Mouse (Mus musculus): ENCODE measurements around the gene Liph. TPM values are rescaled to one million over a fixed set of nuclear protein-coding genes. Genes with fewer than 3 reads are reported as not detected.

Liph gene
- polyA plus RNA-seq, 1 experiment from 2014 or later = 0.53 TPM

GRCm38 (mm10) chr16:21904636-21905035, 90.8 kb downstream of the Liph start:
- no peaks in the 10 kb centered on the region for H3K27me3 ChIP-seq (ENCODE audit: control insufficient read depth, insufficient read depth, low read length)
- H3K27ac ChIP-seq (ENCODE audit: low read depth, low read length) = no peak overlapping the region
- no peaks in the 10 kb centered on the region for H3K9me3 ChIP-seq (ENCODE audit: control insufficient read depth, low read length)
- WGBS = 80% methylated on average over 10 of the region's 10 CpGs
- no peak overlapping the region for H3K4me2 ChIP-seq (replicated peaks; ENCODE audit: low read depth, low read length)
- no peak for ATAC-seq (ENCODE audit: low FRiP score, low TSS enrichment)
- H3K9ac ChIP-seq (ENCODE audit: low read depth, low read length) = no peak overlapping the region
- no peak overlapping the region for H3K4me3 ChIP-seq (ENCODE audit: low read length)
- no peaks in the 10 kb centered on the region for H3K36me3 ChIP-seq (ENCODE audit: control insufficient read depth, insufficient read depth, low read length)
- H3K4me1 ChIP-seq (ENCODE audit: control insufficient read depth, insufficient read depth, low read length) = no peaks in the 10 kb centered on the region

Other genes starting within 250 kb of the Liph start
- gene Ehhadh, start 207.9 kb downstream of the Liph start, polyA plus RNA-seq (2014; fragmentation: Nextera tagmentation; extraction: Ambion mirVana) = 1.1 and 1.9 TPM in 2 replicates
- gene Map3k13, start 201.3 kb downstream of the Liph start, polyA plus RNA-seq (2014; fragmentation: Nextera tagmentation; extraction: Ambion mirVana) = 0.60 and 1.2 TPM in 2 replicates
- 26.8 and 27.9 TPM in 2 replicates for gene Tmem41a, start 48.1 kb downstream of the Liph start, polyA plus RNA-seq (2014; fragmentation: Nextera tagmentation; extraction: Ambion mirVana)
- gene Senp2, start 13.8 kb upstream of the Liph start, polyA plus RNA-seq (2014; fragmentation: Nextera tagmentation; extraction: Ambion mirVana) = 33.3 and 48.7 TPM in 2 replicates
- gene Igf2bp2, start 167.6 kb upstream of the Liph start, polyA plus RNA-seq (2014; fragmentation: Nextera tagmentation; extraction: Ambion mirVana) = 72.6 and 135 TPM in 2 replicates